Mouse (Mus musculus) stomach, postnatal 0 days (tissue): ENCODE data around the gene Egln3. TPM values are rescaled to one million over a fixed set of nuclear protein-coding genes. Genes with fewer than 3 reads are reported as not detected.
A peak's percentile ranks its signal among the peaks of the same experiment; 100 is the strongest.

Experiments
- ATAC-seq: fragments of 200-750 bp; cut with Nextera tagmentation; 2 replicates; pipeline ENCODE4 v1.8.0; 2017; ENCODE audit not compliant: low FRiP score, low TSS enrichment
- DNase-seq: peaks from one replicate; pipeline ENCODE4 v3.0.0-alpha.2; 2016; ENCODE audit warnings: low spot score
- H3K27ac ChIP-seq: fragments of 300-500 bp; sonication (generic); replicated peaks from 2 replicates; pipeline ENCODE4 v1.5.1; 2014; ENCODE audit warnings: mild to moderate bottlenecking, control low read depth
- H3K27me3 ChIP-seq: fragments of 300-500 bp; sonication (generic); 2 replicates; pipeline ENCODE4 v1.6.1; 2014; ENCODE audit warnings: low read length; ENCODE audit not compliant: control insufficient read depth, insufficient read depth
- H3K36me3 ChIP-seq: fragments of 300-500 bp; sonication (generic); 2 replicates; pipeline ENCODE4 v1.6.1; 2014; ENCODE audit warnings: low read length, mixed read lengths; ENCODE audit not compliant: control insufficient read depth, insufficient read depth
- H3K4me1 ChIP-seq: fragments of 300-500 bp; sonication (generic); replicated peaks from 2 replicates; pipeline ENCODE4 v1.6.1; 2014; ENCODE audit warnings: antibody characterized with exemption; ENCODE audit not compliant: control insufficient read depth, insufficient read depth
- H3K4me2 ChIP-seq: fragments of 300-500 bp; sonication (generic); replicated peaks from 2 replicates; pipeline ENCODE4 v1.6.1; 2014; ENCODE audit warnings: low read depth, mild to moderate bottlenecking, control low read depth, moderate library complexity
- H3K4me3 ChIP-seq: fragments of 300-500 bp; sonication (generic); 2 replicates; pipeline ENCODE4 v1.5.1; 2014; ENCODE audit warnings: low read depth, low read length, control low read depth
- H3K9ac ChIP-seq: fragments of 300-500 bp; sonication (generic); 2 replicates; pipeline ENCODE4 v1.6.1; 2014; ENCODE audit warnings: mild to moderate bottlenecking, low read length, control low read depth, mixed read lengths
- H3K9me3 ChIP-seq: fragments of 300-500 bp; sonication (generic); 2 replicates; pipeline ENCODE4 v1.6.1; 2016; ENCODE audit warnings: low read length; ENCODE audit not compliant: control insufficient read depth
- CTCF ChIP-seq: IDR thresholded peaks from 2 replicates; pipeline ENCODE4 v1.5.1; 2016; ENCODE audit warnings: antibody characterized with exemption, low read depth, mild to moderate bottlenecking, moderate library complexity
- EP300 ChIP-seq: optimal IDR thresholded peaks from 2 replicates; pipeline ENCODE3; 2016; ENCODE audit warnings: antibody characterized with exemption
- WGBS: fragments of 180-500 bp; shearing (Covaris S2); extraction: QIAGEN DNeasy Blood & Tissue Kit; methylation state at CpG from one replicate; pipeline ENCODE4 v1.1.7; 2014; 5-methylcytosine and 5-hydroxymethylcytosine counted together
- polyA plus RNA-seq: library from polyadenylated mRNA; unstranded; fragments of >200 nt; fragmentation: Nextera tagmentation; extraction: Ambion mirVana; gene quantifications from 2 replicates; pipeline ENCODE4 v1.2.1, GENCODE M21; 2015

Gene Egln3
- 78.8 and 80.3 TPM in 2 replicates for polyA plus RNA-seq

DNA sequence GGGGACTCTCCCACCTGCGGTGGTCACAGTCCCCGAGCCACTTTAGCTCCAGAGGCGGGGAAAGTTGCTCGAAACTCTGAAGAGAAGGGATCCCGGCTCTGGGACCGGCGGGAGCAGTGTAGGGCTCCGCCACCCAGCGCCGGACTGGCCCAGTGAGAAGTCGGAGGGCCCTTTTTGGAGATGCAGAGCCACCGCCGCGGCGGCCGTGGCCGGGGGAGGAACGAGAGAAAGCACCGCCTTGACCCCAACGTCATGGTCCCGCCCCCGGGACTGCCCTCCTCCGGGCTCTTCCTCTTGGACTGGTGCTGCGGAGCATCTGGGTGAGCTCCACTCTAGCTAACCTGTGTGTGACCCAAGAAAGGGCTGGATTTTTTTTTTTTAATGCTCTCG, at the start of gene Egln3:
Egln3 (minus strand) TSS at position 205 of the 390 bp plus-strand sequence.
- H3K9me3 ChIP-seq: no peaks in the 10 kb centered on the region
- H3K27me3 ChIP-seq: no peaks in the 10 kb centered on the region
- DNase-seq (peak; percentile 96), ATAC-seq (peak; percentile 93)
- peak within 1 kb of the TSS; percentile 93 for H3K27ac ChIP-seq
- peak; percentile 64 for TF ChIP-seq EP300
- TF ChIP-seq CTCF: peak; percentile 20; the same call in 1 of the 2 replicates
- peak within 1 kb of the TSS; percentile 94 for H3K9ac ChIP-seq
- H3K4me3 ChIP-seq: peak within 1 kb of the TSS; percentile 74
- peak within 1 kb of the TSS; percentile 90 for H3K4me2 ChIP-seq
- no peaks in the 10 kb centered on the region for H3K36me3 ChIP-seq
- no peaks in the 10 kb centered on the region; the same call in 1 of the 2 replicates for H3K4me1 ChIP-seq
- WGBS: 0% methylated on average over 25 of the region's 25 CpGs

DNA sequence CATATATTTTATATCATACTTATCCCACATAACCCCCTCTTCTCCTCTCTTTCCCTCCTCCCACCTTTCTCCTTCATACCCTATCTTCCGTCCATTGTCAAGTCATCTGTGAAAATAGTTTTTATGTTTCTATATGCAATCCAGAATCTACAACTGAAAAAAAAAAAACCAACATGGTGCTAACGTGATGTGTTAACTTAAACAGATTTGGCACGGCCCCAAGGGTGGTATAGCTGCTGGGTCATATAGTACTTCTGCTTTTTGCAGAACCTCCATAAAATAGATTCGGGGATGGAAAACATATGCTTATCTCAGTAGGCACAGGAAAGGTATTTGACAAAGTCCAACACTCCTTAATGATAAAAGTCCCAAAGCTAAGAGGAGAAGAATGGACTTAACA, 49.8 kb upstream of the Egln3 start:
- no peak for ATAC-seq
- no peak overlapping the region for H3K9ac ChIP-seq
- 84% methylated on average over 4 of the region's 4 CpGs for WGBS

DNA sequence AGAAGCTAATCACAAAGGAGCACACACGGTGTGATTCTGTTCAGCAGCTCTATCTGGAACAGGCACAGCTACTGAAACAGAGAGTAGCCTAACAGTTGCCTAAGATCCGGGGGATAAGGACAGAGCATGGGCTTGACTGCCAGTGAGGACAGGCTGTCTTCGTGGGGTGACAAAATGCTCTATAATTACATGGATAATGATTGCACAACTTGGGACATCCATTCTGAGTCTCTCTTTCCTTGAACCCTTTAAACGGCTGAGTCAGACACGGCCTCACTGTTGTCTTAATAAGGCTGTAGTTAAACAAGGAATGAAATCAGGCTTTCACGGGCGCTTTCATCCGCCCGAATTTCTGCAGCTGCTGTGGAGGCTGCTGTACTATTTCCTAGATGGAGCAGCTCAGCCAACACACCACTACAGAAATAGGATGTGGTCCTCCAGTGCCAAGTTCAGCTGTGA, 48.3 kb upstream of the Egln3 start:
- no peak for TF ChIP-seq CTCF
- TF ChIP-seq EP300: no peak
- DNase-seq (peak; percentile 64), ATAC-seq (peak; percentile 86)
- Histone ChIP-seq H3K27ac (peak overlapping the region; percentile 58), H3K4me3 (no peak overlapping the region), H3K9ac (no peak overlapping the region), H3K4me1 (no peaks in the 10 kb centered on the region; the same call in 1 of the 2 replicates), H3K27me3 (no peaks in the 10 kb centered on the region), H3K4me2 (no peak overlapping the region), H3K36me3 (no peaks in the 10 kb centered on the region), H3K9me3 (no peaks in the 10 kb centered on the region)
- WGBS: 24% methylated on average over 9 of the region's 9 CpGs

More for the DNA sequence above, 49.8 kb upstream of the Egln3 start:
- no peaks in the 10 kb centered on the region; the same call in 1 of the 2 replicates for H3K4me1 ChIP-seq
- no peaks in the 10 kb centered on the region for H3K27me3 ChIP-seq
- H3K9me3 ChIP-seq: no peaks in the 10 kb centered on the region
- H3K27ac ChIP-seq: no peak overlapping the region
- no peak for DNase-seq
- H3K36me3 ChIP-seq: no peaks in the 10 kb centered on the region
- no peak for TF ChIP-seq CTCF
- no peak for TF ChIP-seq EP300
- H3K4me3 ChIP-seq: no peak overlapping the region
- no peak overlapping the region for H3K4me2 ChIP-seq

DNA sequence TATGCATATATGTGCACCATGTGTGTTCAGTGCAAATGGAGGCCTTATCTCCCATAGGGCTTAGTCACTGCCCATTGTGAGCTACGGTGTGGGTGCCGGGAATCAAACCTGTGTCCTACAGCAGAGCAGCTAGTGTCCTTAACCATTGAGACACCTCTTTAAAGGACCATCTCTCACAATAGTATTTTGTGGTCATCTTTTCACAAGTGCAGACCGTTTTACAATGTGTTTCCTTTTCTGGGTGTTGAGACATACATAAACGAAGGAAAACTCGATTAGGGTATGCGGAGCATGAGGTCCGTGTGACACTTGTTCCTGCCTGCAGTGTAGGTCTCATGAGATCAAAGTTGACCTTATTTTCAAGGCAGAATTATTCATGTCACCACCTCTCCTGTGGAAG, 44.2 kb upstream of the Egln3 start:
- Histone ChIP-seq H3K36me3 (no peaks in the 10 kb centered on the region), H3K9me3 (no peaks in the 10 kb centered on the region), H3K27ac (no peak overlapping the region), H3K4me3 (no peak overlapping the region), H3K4me1 (no peaks in the 10 kb centered on the region), H3K4me2 (no peak overlapping the region), H3K9ac (no peak overlapping the region), H3K27me3 (no peaks in the 10 kb centered on the region)
- DNase-seq (no peak), ATAC-seq (no peak)
- TF ChIP-seq EP300: no peak
- TF ChIP-seq CTCF: no peak
- 85% methylated on average over 7 of the region's 7 CpGs for WGBS

DNA sequence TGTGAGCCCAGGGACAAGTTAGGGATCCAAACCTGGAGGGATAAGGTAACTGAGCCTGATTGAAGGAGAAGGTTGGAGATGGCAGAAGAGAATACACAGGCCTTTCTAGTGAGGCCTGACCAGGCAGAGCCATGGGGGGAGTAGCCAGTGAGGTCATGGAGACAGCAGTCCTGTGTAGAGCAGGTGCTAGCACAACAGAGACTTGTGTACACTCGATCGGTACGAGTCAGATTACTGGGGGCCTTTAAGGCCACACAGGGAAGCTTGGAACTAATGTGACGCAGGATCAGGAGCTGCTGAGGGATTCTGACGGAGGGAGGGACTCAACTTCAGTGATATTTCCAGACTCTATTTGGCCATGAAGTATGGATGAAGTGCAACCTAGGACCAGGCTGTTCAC, 39.5 kb upstream of the Egln3 start:
- 51% methylated on average over 5 of the region's 5 CpGs for WGBS

DNA sequence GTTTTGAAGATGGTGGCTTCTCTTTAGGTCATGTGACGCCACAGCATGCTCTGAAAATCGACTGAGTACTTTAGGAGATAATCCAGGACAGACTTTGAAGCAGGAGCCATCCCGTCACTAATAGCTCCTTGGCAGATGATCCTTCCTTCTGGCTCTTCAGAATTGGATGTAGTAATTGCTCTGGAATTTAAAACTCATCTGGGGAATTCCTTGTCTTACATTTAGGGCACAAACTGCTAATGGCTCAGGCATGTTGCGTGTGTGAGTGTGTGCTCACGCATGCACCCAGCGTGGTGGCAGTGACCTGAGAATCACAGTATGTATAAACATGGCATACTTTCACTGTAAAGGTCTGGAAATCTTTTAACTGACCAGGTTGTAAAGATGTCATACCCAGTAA, 38.3 kb upstream of the Egln3 start:
- WGBS: 68% methylated on average over 6 of the region's 6 CpGs
- Histone ChIP-seq H3K4me1 (no peaks in the 10 kb centered on the region), H3K27ac (no peak overlapping the region), H3K27me3 (no peaks in the 10 kb centered on the region), H3K4me3 (no peak overlapping the region), H3K9me3 (no peaks in the 10 kb centered on the region), H3K9ac (no peak overlapping the region), H3K4me2 (no peak overlapping the region), H3K36me3 (no peaks in the 10 kb centered on the region)
- no peak for TF ChIP-seq CTCF
- TF ChIP-seq EP300: no peak
- DNase-seq (no peak), ATAC-seq (no peak)

More for the DNA sequence above, 39.5 kb upstream of the Egln3 start:
- Histone ChIP-seq H3K9me3 (no peaks in the 10 kb centered on the region), H3K4me1 (no peaks in the 10 kb centered on the region), H3K27ac (no peak overlapping the region), H3K27me3 (no peaks in the 10 kb centered on the region), H3K4me2 (no peak overlapping the region), H3K9ac (no peak overlapping the region), H3K4me3 (no peak overlapping the region), H3K36me3 (no peaks in the 10 kb centered on the region)
- TF ChIP-seq CTCF (no peak), EP300 (no peak)
- ATAC-seq (0 out of 2 replicates have a peak, but pooled peaks have one; percentile 26), DNase-seq (no peak)
